14 mouse cellular contexts compared by ENCODE assay signal in the genomic region with DNA sequence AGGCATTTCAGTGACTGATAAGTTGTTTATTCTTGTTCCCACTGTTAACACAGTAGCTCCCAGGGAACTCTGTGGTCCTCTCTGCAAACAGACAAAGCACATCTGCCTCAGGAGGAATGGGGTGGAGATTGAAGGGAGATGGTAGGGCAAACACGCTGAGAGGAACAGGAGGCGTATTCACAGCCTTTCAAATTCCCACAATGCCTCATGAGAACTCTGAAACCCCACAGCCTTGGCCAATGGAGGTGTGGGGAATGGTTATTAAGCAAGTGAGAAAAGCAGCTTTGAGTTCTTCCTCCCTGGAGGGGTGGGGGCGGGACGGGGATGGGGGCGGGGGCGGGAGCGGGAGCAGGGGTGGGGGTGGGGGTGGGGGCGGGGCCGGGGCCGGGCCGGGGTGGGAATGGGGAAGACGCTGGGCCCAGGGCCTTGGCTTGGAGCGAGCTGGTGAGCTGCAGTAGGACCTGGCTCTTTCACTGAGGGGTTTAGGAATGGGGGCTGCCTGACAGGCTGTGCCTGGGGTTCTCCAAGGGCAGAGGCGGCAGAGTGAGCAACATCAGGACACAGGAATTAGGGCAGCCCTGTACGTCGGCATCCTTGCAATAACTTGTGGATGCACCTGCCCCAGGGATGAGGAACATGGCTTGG. TPM values are rescaled to one million over a fixed set of nuclear protein-coding genes. Genes with fewer than 3 reads are reported as not detected.
DNase-seq lines count a peak whose midpoint lies in the region; ATAC-seq lines count a peak whose summit lies in the region.
"Had no signal": no experiment of that assay in that cellular context is flagged by ENCODE, and none has a peak within 500 bp of the region (broad histone marks: within the 10 kb centered on the region; RNA-seq: fewer than 3 reads in every experiment).

No protein-coding gene starts in this region.

- no peaks in the 10 kb centered on the region for H3K4me1 ChIP-seq in kidney, embryonic 16.5 days (ENCODE audit: insufficient read depth, low read length)
- no peaks in the 10 kb centered on the region; the same call in 1 of the 2 replicates for H3K4me1 ChIP-seq in hindbrain, embryonic 14.5 days (replicated peaks; ENCODE audit: control insufficient read depth, insufficient read depth, low read length)

- no peak overlapping the region for H3K9ac ChIP-seq in kidney, embryonic 16.5 days (replicated peaks; ENCODE audit: low read length)
- H3K9ac ChIP-seq in hindbrain, embryonic 14.5 days, result no peak overlapping the region; the same call in 1 of the 2 replicates

- WGBS in kidney, embryonic 16.5 days, result 15% methylated on average over 13 of the region's 16 CpGs
- 4% methylated on average over 15 of the region's 16 CpGs for WGBS in hindbrain, embryonic 14.5 days

- H3K27ac ChIP-seq in kidney, embryonic 16.5 days (ENCODE audit: low read length), result no peak overlapping the region
- no peak overlapping the region for H3K27ac ChIP-seq in hindbrain, embryonic 14.5 days

- 0 out of 2 replicates have a peak overlapping the region, but pooled peaks have one; percentile 5 for H3K4me2 ChIP-seq in kidney, embryonic 16.5 days (replicated peaks; ENCODE audit: low read depth, low read length)
- no peak overlapping the region for H3K4me2 ChIP-seq in hindbrain, embryonic 14.5 days (replicated peaks)

- no peaks in the 10 kb centered on the region for H3K27me3 ChIP-seq in kidney, embryonic 16.5 days (ENCODE audit: insufficient read depth, low read length)
- H3K27me3 ChIP-seq in hindbrain, embryonic 14.5 days (ENCODE audit: control insufficient read depth, insufficient read depth, low read length), result no peaks in the 10 kb centered on the region

- no peaks in the 10 kb centered on the region for H3K36me3 ChIP-seq in kidney, embryonic 16.5 days (ENCODE audit: insufficient read depth, low read length)
- H3K36me3 ChIP-seq in hindbrain, embryonic 14.5 days (replicated peaks; ENCODE audit: control insufficient read depth, insufficient read depth), result no peaks in the 10 kb centered on the region

- no peak for ATAC-seq in kidney, embryonic 16.5 days (ENCODE audit: low FRiP score, low TSS enrichment)
- 0 out of 2 replicates have a peak, but pooled peaks have one; percentile 19 for ATAC-seq in hindbrain, embryonic 14.5 days (ENCODE audit: low FRiP score)
- ATAC-seq: CD4-positive, CD25-positive, alpha-beta regulatory T cell, adult 4 months had no signal

- DNase-seq in kidney, adult 18-20 months, result no peak
- peak; percentile 59 for DNase-seq in ES-CJ7 (ENCODE audit: low read depth, low spot score)
- DNase-seq in embryo, embryonic 11.5 days (ENCODE audit: low read depth, low spot score), result peak; percentile 20
- DNase-seq in hindbrain, embryonic 14.5 days (ENCODE audit: low spot score), result no peak
- DNase-seq in cerebellum, adult 8-10 months, result no peak
- DNase-seq in cerebellum, postnatal 4 days (ENCODE audit: low spot score in 2 of 2), result no peak
- DNase-seq in ovary, postnatal 36 days (ENCODE audit: low spot score), result no peak
- DNase-seq: gastrocnemius, postnatal 36 days; heart, postnatal 14 days; kidney, postnatal 4 days; lung, postnatal 10 days; right cerebral cortex, postnatal 4 days had no signal

- no peak overlapping the region for H3K4me3 ChIP-seq in kidney, embryonic 16.5 days (ENCODE audit: low read length)
- H3K4me3 ChIP-seq in hindbrain, embryonic 14.5 days (replicated peaks; ENCODE audit: low read length), result no peak overlapping the region

- H3K9me3 ChIP-seq in kidney, embryonic 16.5 days (ENCODE audit: low read length), result no peaks in the 10 kb centered on the region
- H3K9me3 ChIP-seq in hindbrain, embryonic 14.5 days (ENCODE audit: control insufficient read depth, low read length), result no peaks in the 10 kb centered on the region

RNA-seq across cellular contexts. Expression of gene Klhdc7a, which starts 25.4 kb away (rescaled TPM):
- polyA plus RNA-seq in kidney, embryonic 16.5 days (2015; fragmentation: Nextera tagmentation; extraction: Ambion mirVana), result 8.7 and 9.1 TPM in 2 replicates
- 0.44 and 0.56 TPM in 2 replicates for polyA plus RNA-seq in hindbrain, embryonic 14.5 days (2014; fragmentation: Nextera tagmentation; extraction: Ambion mirVana)

Comparison
In these comparisons a context has a peak if more than half of its experiments do, and no peak if none do; other contexts are left out.
1. DNase-seq: peak in ES-CJ7 (single experiment) and embryo, embryonic 11.5 days (single experiment); none in kidney, adult 18-20 months (single experiment), hindbrain, embryonic 14.5 days (single experiment), cerebellum, adult 8-10 months (single experiment), cerebellum, postnatal 4 days (0 of 2) and ovary, postnatal 36 days (single experiment).